Mouse (Mus musculus) heart, embryonic 14.5 days (tissue): ENCODE data around the gene Ppp1r1b. TPM values are rescaled to one million over a fixed set of nuclear protein-coding genes. Genes with fewer than 3 reads are reported as not detected.
A peak's percentile ranks its signal among the peaks of the same experiment; 100 is the strongest.
"Not testable (repeated sequence)": the region's sequence is repeated elsewhere in the genome, so short reads cannot be mapped to it uniquely, and the experiment has no call there.

Source experiments
- ATAC-seq: fragments of 200-750 bp; cut with Nextera tagmentation; 2 replicates; pipeline ENCODE4 v1.8.0; 2017; ENCODE audit warnings: low read depth, moderate TSS enrichment; ENCODE audit not compliant: insufficient number of reproducible peaks, insufficient read depth, low FRiP score
- H3K27ac ChIP-seq, 2 experiments: fragments of 200-500 bp in 1 of 2; fragments of 300-500 bp in 1 of 2; sonication (generic) in 1 of 2; replicated peaks in 1 of 2; 2 replicates each; pipeline ENCODE4 v1.5.1; 2012 to 2014; ENCODE audit warnings: low read depth in 2 of 2, low read length in 2 of 2, control low read depth in 1 of 2, mild to moderate bottlenecking in 1 of 2, mixed read lengths in 1 of 2; ENCODE audit not compliant: control insufficient read depth in 1 of 2, insufficient read depth in 1 of 2
- H3K27me3 ChIP-seq: fragments of 300-500 bp; sonication (generic); 2 replicates; pipeline ENCODE4 v1.6.1; 2014; ENCODE audit warnings: mild to moderate bottlenecking, low read length, control low read depth; ENCODE audit not compliant: control insufficient read depth, insufficient read depth
- H3K36me3 ChIP-seq: fragments of 300-500 bp; sonication (generic); 2 replicates; pipeline ENCODE4 v1.6.1; 2014; ENCODE audit warnings: mild to moderate bottlenecking, control low read depth, low read length, mixed read lengths; ENCODE audit not compliant: control insufficient read depth, insufficient read depth
- H3K4me1 ChIP-seq, 2 experiments: fragments of 200-500 bp in 1 of 2; fragments of 300-500 bp in 1 of 2; sonication (generic) in 1 of 2; 2 replicates each; pipeline ENCODE4 v1.6.1; 2012 to 2014; ENCODE audit warnings: low read length in 2 of 2, control low read depth in 1 of 2, mixed read lengths in 1 of 2; ENCODE audit not compliant: control insufficient read depth in 2 of 2, insufficient read depth in 2 of 2
- H3K4me2 ChIP-seq: fragments of 300-500 bp; sonication (generic); 2 replicates; pipeline ENCODE4 v1.6.1; 2014; ENCODE audit warnings: mild to moderate bottlenecking, low read length
- H3K4me3 ChIP-seq, 2 experiments: fragments of 200-500 bp in 1 of 2; fragments of 300-500 bp in 1 of 2; sonication (generic) in 1 of 2; 2 replicates each; pipeline ENCODE4 v1.5.1; 2012 to 2014; ENCODE audit warnings: low read length in 2 of 2, mild to moderate bottlenecking in 2 of 2, control low read depth in 1 of 2, low read depth in 1 of 2, moderate library complexity in 1 of 2; ENCODE audit not compliant: control insufficient read depth in 1 of 2, insufficient read depth in 1 of 2
- H3K9ac ChIP-seq: fragments of 300-500 bp; sonication (generic); 2 replicates; pipeline ENCODE4 v1.6.1; 2014; ENCODE audit warnings: mild to moderate bottlenecking, low read length
- H3K9me3 ChIP-seq: fragments of 300-500 bp; sonication (generic); 2 replicates; pipeline ENCODE4 v1.6.1; 2016; ENCODE audit warnings: low read length, control low read depth; ENCODE audit not compliant: control insufficient read depth
- WGBS: fragments of 180-500 bp; shearing (Covaris S2); extraction: QIAGEN DNeasy Blood & Tissue Kit; methylation state at CpG from one replicate; pipeline ENCODE4 v1.1.7; 2014; 5-methylcytosine and 5-hydroxymethylcytosine counted together
- polyA plus RNA-seq: library from polyadenylated mRNA; unstranded; fragments of >200 nt; fragmentation: Nextera tagmentation; extraction: Ambion mirVana; gene quantifications from 2 replicates; pipeline ENCODE4 v1.2.1, GENCODE M21; 2014

The Ppp1r1b gene
- polyA plus RNA-seq, 1 experiment from 2014 or later, result 42.2 TPM

GRCm38 (mm10) chr11:98379379-98379778 lies 31.2 kb downstream of the Ppp1r1b start:
- peaks cover 60 to 69% of the 10 kb centered on the region in 2 experiments for H3K4me1 ChIP-seq
- H3K9me3 ChIP-seq, result no peaks in the 10 kb centered on the region
- H3K4me3 ChIP-seq, result no peak overlapping the region
- ATAC-seq, result no peak
- peaks cover 55% of the 10 kb centered on the region for H3K36me3 ChIP-seq
- peak overlapping the region in 1 of 2 experiments; percentile 38; a peak in 2 of 4 replicates for H3K27ac ChIP-seq
- H3K9ac ChIP-seq, result no peak overlapping the region
- no peaks in the 10 kb centered on the region for H3K27me3 ChIP-seq
- WGBS, result 57% methylated on average over 7 of the region's 7 CpGs
- H3K4me2 ChIP-seq, result no peak overlapping the region

GRCm38 (mm10) chr11:98380106-98380505 lies 31.9 kb downstream of the Ppp1r1b start:
- Histone ChIP-seq H3K4me1 (peaks cover 60 to 69% of the 10 kb centered on the region in 2 experiments), H3K27ac (peak overlapping the region in 1 of 2 experiments; percentile 38; a peak in 1 of 4 replicates), H3K4me3 (no peak overlapping the region), H3K36me3 (peaks cover 50% of the 10 kb centered on the region), H3K9ac (no peak overlapping the region), H3K4me2 (no peak overlapping the region), H3K27me3 (no peaks in the 10 kb centered on the region), H3K9me3 (no peaks in the 10 kb centered on the region)
- ATAC-seq, result no peak
- 75% methylated on average over 6 of the region's 6 CpGs for WGBS

GRCm38 (mm10) chr11:98381651-98382050 lies 33.4 kb downstream of the Ppp1r1b start:
- no peak overlapping the region for H3K9ac ChIP-seq
- H3K36me3 ChIP-seq, result peaks cover 35% of the 10 kb centered on the region
- no peak overlapping the region for H3K4me2 ChIP-seq
- WGBS, result 81% methylated on average over 2 of the region's 2 CpGs
- peaks cover 4% of the 10 kb centered on the region; the same call in 1 of the 2 replicates for H3K27me3 ChIP-seq
- no peak for ATAC-seq
- peak overlapping the region in 1 of 2 experiments; percentile 28; a peak in 1 of 4 replicates for H3K27ac ChIP-seq
- H3K9me3 ChIP-seq, result no peaks in the 10 kb centered on the region
- peaks cover 61 to 71% of the 10 kb centered on the region in 2 experiments for H3K4me1 ChIP-seq
- H3K4me3 ChIP-seq, result no peak overlapping the region

- H3K4me2 ChIP-seq, H3K9ac ChIP-seq, H3K9me3 ChIP-seq, H3K4me3 ChIP-seq, ATAC-seq, H3K27me3 ChIP-seq: not testable (repeated sequence)
- WGBS, result 28% methylated on average over 2 of the region's 2 CpGs
- H3K36me3 ChIP-seq, result peaks cover 27% of the 10 kb centered on the region
- peak overlapping the region in 1 of 2 experiments; percentile 28; a peak in 1 of 4 replicates for H3K27ac ChIP-seq
- H3K4me1 ChIP-seq, result peaks cover 58 to 71% of the 10 kb centered on the region in 2 experiments
These were observed 34.2 kb downstream of the Ppp1r1b start for GRCm38 (mm10) chr11:98382405-98382804.

GRCm38 (mm10) chr11:98383261-98384030 lies 35.2 kb downstream of the Ppp1r1b start, which contains the start of gene Tcap:
Gene Tcap, plus strand, starts transcription at chr11:98383811.
- WGBS, result 28% methylated on average over 14 of the region's 14 CpGs
- H3K9ac ChIP-seq, result peak within 1 kb of the TSS; percentile 89
- peak; percentile 61 for ATAC-seq

GRCm38 (mm10) chr11:98384216-98384615 lies 36.0 kb downstream of the Ppp1r1b start:
- no peak for ATAC-seq
- Histone ChIP-seq H3K27me3 (peaks cover 12% of the 10 kb centered on the region; the same call in 1 of the 2 replicates), H3K36me3 (peaks cover 9% of the 10 kb centered on the region), H3K4me1 (peaks cover 51 to 69% of the 10 kb centered on the region in 2 experiments), H3K9ac (peak overlapping the region; percentile 89), H3K4me3 (peak overlapping the region; percentile 53 to 54), H3K9me3 (no peaks in the 10 kb centered on the region), H3K4me2 (peak overlapping the region; percentile 73), H3K27ac (peak overlapping the region; percentile 88 to 91)
- WGBS, result 50% methylated on average over 20 of the region's 20 CpGs

More at GRCm38 (mm10) chr11:98383261-98384030, 35.2 kb downstream of the Ppp1r1b start, which contains the start of gene Tcap:
- Histone ChIP-seq H3K36me3 (peaks cover 17% of the 10 kb centered on the region), H3K4me2 (peak within 1 kb of the TSS; percentile 73), H3K4me1 (peaks cover 54 to 69% of the 10 kb centered on the region in 2 experiments), H3K9me3 (no peaks in the 10 kb centered on the region), H3K27me3 (peaks cover 12% of the 10 kb centered on the region; the same call in 1 of the 2 replicates), H3K27ac (peak within 1 kb of the TSS; percentile 88 to 91), H3K4me3 (peak within 1 kb of the TSS; percentile 53 to 54)

- no peak for ATAC-seq
- Histone ChIP-seq H3K4me3 (peak overlapping the region; percentile 53 to 54), H3K27me3 (peaks cover 12% of the 10 kb centered on the region; the same call in 1 of the 2 replicates), H3K4me1 (peaks cover 47 to 69% of the 10 kb centered on the region in 2 experiments), H3K4me2 (peak overlapping the region; percentile 73), H3K9me3 (no peaks in the 10 kb centered on the region), H3K27ac (peak overlapping the region; percentile 88 to 91), H3K36me3 (peaks cover 8% of the 10 kb centered on the region), H3K9ac (peak overlapping the region; percentile 89)
- 53% methylated on average over 8 of the region's 8 CpGs for WGBS
These were observed 36.8 kb downstream of the Ppp1r1b start for GRCm38 (mm10) chr11:98384721-98385637.
